Mouse (Mus musculus): ENCODE measurements around the gene Cgrrf1.

DNA sequence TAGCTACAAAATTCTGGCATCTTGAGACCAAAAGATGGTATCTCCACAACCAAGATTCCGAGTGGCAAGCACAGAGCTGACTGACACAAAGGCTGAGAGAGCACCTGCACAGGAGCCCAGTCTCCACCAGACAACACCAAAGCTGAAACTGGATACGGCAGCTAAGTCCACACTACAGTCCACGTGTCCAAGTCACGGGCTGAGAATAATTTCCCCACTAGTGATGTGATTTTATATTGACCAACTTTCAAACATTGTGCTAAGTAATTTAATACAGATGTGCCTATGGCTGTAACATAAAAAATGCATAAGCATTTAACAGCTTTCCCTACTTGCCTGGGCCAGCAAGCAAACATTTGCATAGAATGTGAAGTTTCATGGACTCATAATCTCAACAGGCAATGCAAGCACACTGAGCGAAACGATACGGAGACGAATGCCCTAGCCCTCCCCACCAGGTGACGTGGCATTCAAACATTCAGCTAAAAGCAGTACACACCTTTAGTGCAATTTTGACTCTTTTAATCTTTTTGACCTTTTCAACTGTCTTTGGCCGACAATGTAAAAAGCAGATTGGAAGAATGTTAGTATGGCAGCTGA, 48.5 kb upstream of the Cgrrf1 start:
- TF ChIP-seq GATA1 (IDR thresholded peaks at IDR 0.05; ENCODE audit: borderline replicate concordance, low read length) (no peak), FLI1 (IDR thresholded peaks at IDR 0.05; ENCODE audit: low read length) (no peak)

Measured in megakaryocyte, embryonic 14.5 days (primary cell).